ENCODE assay signal across 12 mouse cellular contexts in the genomic region with DNA sequence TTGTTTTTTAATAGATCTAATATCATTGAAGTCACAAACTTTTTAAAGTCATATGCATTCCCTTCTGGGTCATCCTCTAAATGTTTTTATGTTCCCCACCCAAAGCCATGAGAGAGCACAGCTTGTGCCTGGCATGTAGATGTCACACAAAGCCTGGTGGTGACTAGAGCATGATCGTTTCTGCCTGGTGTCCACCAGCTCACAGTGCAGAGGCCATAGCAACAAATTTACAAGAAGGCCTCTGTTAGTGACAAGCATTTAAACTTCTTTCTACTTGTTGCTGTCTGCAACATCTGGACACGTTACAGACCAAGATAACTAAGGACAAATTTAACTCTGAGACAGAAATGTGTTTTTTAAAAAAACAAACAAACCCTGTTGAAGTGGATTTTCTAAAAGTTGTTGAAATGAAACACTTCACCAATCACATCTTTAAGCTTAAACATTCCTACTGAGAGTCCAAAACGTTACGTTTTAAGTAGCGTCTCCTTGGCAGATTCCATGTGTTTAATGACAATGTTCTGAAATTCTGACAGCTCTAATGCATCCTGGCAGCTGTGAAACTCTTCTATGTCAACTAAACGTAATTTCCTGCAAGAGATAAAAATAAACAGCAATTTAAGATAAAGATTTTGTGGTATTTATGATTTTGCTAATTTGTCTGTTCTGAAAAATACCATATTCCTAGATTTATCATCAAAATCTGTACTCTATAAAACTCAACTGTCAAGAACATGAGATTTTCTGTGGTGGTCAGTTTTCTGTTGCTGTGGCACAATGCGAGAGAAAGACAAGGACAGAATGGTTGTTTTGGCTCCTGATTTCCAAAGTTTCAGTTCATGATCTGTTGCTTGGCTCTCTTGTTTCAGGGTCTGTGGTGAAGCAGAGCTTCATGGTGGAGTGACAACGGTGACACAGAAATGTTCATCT.
"Had no signal": no experiment of that assay in that cellular context is flagged by ENCODE, and none has a peak within 500 bp of the region (broad histone marks: within the 10 kb centered on the region; RNA-seq: fewer than 3 reads in every experiment).

No protein-coding gene starts in this region.

- H3K4me1 ChIP-seq: hindbrain, embryonic 12.5 days; limb, embryonic 12.5 days; liver, embryonic 13.5 days; midbrain, embryonic 13.5 days had no signal

- H3K9ac ChIP-seq: hindbrain, embryonic 12.5 days; limb, embryonic 12.5 days; liver, embryonic 13.5 days; liver, postnatal 0 days; midbrain, embryonic 13.5 days had no signal

- H3K4me3 ChIP-seq: hindbrain, embryonic 12.5 days; layer of hippocampus, adult 2 months; limb, embryonic 12.5 days; liver, embryonic 13.5 days; midbrain, embryonic 13.5 days had no signal

- H3K4me2 ChIP-seq: hindbrain, embryonic 12.5 days; limb, embryonic 12.5 days; liver, embryonic 13.5 days; midbrain, embryonic 13.5 days had no signal

- H3K36me3 ChIP-seq: hindbrain, embryonic 12.5 days; limb, embryonic 12.5 days; liver, embryonic 13.5 days; midbrain, embryonic 13.5 days had no signal

- H3K9me3 ChIP-seq: hindbrain, embryonic 12.5 days; limb, embryonic 12.5 days; liver, embryonic 13.5 days; midbrain, embryonic 13.5 days had no signal

- H3K27ac ChIP-seq: hindbrain, embryonic 12.5 days; layer of hippocampus, adult 2 months; limb, embryonic 12.5 days; liver, embryonic 13.5 days; midbrain, embryonic 13.5 days had no signal

- DNase-seq: kidney, postnatal 14 days; liver; liver, embryonic 13.5 days; liver, postnatal 0 days; right cerebral cortex, postnatal 14 days; thymus, postnatal 4 days had no signal

- H3K27me3 ChIP-seq: hindbrain, embryonic 12.5 days; limb, embryonic 12.5 days; liver, embryonic 13.5 days; midbrain, embryonic 13.5 days had no signal

- ATAC-seq: hindbrain, embryonic 16.5 days; inflammation-experienced regulatory T-cells, adult 6 months; liver, postnatal 0 days; midbrain, embryonic 13.5 days had no signal
